Mouse (Mus musculus) hindbrain, embryonic 11.5 days (tissue): Measurements from ENCODE around the gene Prkca. TPM values are rescaled to one million over a fixed set of nuclear protein-coding genes. Genes with fewer than 3 reads are reported as not detected.

Experiments used
- ATAC-seq: fragments of 200-750 bp; cut with Nextera tagmentation; 2 replicates; pipeline ENCODE4 v1.8.0; 2017; ENCODE audit warnings: mild to moderate bottlenecking, moderate TSS enrichment, moderate library complexity; ENCODE audit not compliant: low FRiP score
- DNase-seq: peaks from one replicate; pipeline ENCODE4 v3.0.0-alpha.2; 2015; ENCODE audit warnings: low spot score
- H3K27ac ChIP-seq: fragments of 300-500 bp; sonication (generic); 2 replicates; pipeline ENCODE4 v1.5.1; 2014; ENCODE audit warnings: mild to moderate bottlenecking, low read depth, low read length
- H3K27me3 ChIP-seq: fragments of 300-500 bp; sonication (generic); 2 replicates; pipeline ENCODE4 v1.6.1; 2014; ENCODE audit warnings: mild to moderate bottlenecking, low read length, moderate library complexity, mixed read lengths; ENCODE audit not compliant: control insufficient read depth, insufficient read depth
- H3K36me3 ChIP-seq: fragments of 300-500 bp; sonication (generic); 2 replicates; pipeline ENCODE4 v1.6.1; 2014; ENCODE audit warnings: mild to moderate bottlenecking, low read length, moderate library complexity, mixed read lengths; ENCODE audit not compliant: control insufficient read depth, insufficient read depth
- H3K4me1 ChIP-seq: fragments of 300-500 bp; sonication (generic); replicated peaks from 2 replicates; pipeline ENCODE4 v1.6.1; 2014; ENCODE audit warnings: low read length, mixed read lengths; ENCODE audit not compliant: control insufficient read depth, insufficient read depth
- H3K4me2 ChIP-seq: fragments of 300-500 bp; sonication (generic); replicated peaks from 2 replicates; pipeline ENCODE4 v1.6.1; 2014; ENCODE audit warnings: mild to moderate bottlenecking, low read depth, low read length
- H3K4me3 ChIP-seq: fragments of 300-500 bp; sonication (generic); 2 replicates; pipeline ENCODE4 v1.5.1; 2014; ENCODE audit warnings: low read depth, low read length
- H3K9ac ChIP-seq: fragments of 300-500 bp; sonication (generic); 2 replicates; pipeline ENCODE4 v1.6.1; 2014; ENCODE audit warnings: low read depth, low read length
- H3K9me3 ChIP-seq: fragments of 300-500 bp; sonication (generic); 2 replicates; pipeline ENCODE4 v1.6.1; 2016; ENCODE audit warnings: low read length; ENCODE audit not compliant: control insufficient read depth
- WGBS: fragments of 180-500 bp; shearing (Covaris S2); extraction: QIAGEN DNeasy Blood & Tissue Kit; methylation state at CpG from one replicate; pipeline ENCODE4 v1.1.7; 2014; 5-methylcytosine and 5-hydroxymethylcytosine counted together
- polyA plus RNA-seq: library from polyadenylated mRNA; unstranded; fragments of >200 nt; fragmentation: Nextera tagmentation; extraction: Ambion mirVana; gene quantifications from 2 replicates; pipeline ENCODE4 v1.2.1, GENCODE M21; 2014

The Prkca gene
- 4.1 and 6.0 TPM in 2 replicates for polyA plus RNA-seq

GRCm38 (mm10) chr11:108343789-108344462 lies at the start of gene Prkca:
Gene Prkca, minus strand, starts transcription at chr11:108343928.
- Histone ChIP-seq H3K9me3 (no peaks in the 10 kb centered on the region), H3K4me2 (peak within 1 kb of the TSS; percentile 100), H3K27me3 (peaks cover 4% of the 10 kb centered on the region; the same call in 1 of the 2 replicates), H3K27ac (peak within 1 kb of the TSS; percentile 85), H3K4me1 (0 out of 2 replicates have a peak, but pooled peaks cover 2% of the 10 kb centered on the region), H3K9ac (peak within 1 kb of the TSS; percentile 77), H3K36me3 (no peaks in the 10 kb centered on the region), H3K4me3 (peak within 1 kb of the TSS; percentile 52)
- DNase-seq (peak; percentile 99), ATAC-seq (peak; percentile 94)
- 1% methylated on average over 34 of the region's 63 CpGs for WGBS

- no peaks in the 10 kb centered on the region for H3K9me3 ChIP-seq
- ATAC-seq (no peak), DNase-seq (no peak)
- no peak overlapping the region for H3K4me2 ChIP-seq
- H3K9ac ChIP-seq = no peak overlapping the region
- H3K36me3 ChIP-seq = no peaks in the 10 kb centered on the region
- no peaks in the 10 kb centered on the region for H3K27me3 ChIP-seq
- 0 out of 2 replicates have a peak, but pooled peaks cover 2% of the 10 kb centered on the region for H3K4me1 ChIP-seq
- 92% methylated on average over 1 of the region's 1 CpGs for WGBS
- H3K4me3 ChIP-seq = no peak overlapping the region
- H3K27ac ChIP-seq = no peak overlapping the region
Measured at GRCm38 (mm10) chr11:108385666-108386024, 41.9 kb upstream of the Prkca start.

DNA sequence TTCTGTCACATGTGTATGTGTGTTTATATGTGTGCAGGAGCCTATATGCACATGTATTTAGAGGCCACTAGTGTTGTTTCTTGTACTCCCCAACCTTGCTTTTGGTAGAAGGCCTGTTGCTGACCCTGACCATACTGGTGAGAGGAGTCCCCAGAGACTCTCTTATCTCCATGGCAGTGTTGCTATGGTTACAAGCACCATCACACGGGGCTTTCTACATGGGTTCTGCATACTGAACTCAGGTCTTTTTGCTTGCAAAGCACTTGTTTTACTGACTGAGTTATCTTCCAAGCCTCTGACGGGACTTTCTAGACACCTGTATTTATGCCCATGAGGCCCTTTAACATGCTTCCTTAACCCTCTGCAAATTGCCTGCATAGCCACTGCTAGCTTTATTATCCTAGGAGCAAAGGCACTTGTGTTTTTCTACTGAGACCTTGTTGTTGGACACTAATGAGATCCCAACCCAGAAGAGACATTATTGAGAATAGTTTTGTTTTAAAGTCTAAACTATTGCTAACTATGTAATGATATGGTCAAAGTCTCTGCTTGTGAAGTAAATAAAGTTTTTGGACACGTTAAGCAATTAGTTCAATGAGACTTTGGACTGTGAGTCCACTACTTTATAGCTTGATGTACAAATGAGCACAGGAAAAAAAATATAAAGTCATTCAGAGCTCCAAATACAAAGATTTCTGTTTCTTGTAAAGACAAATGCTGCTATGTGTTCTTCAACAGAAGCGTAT lies 41.4 kb upstream of the Prkca start:
- 57% methylated on average over 4 of the region's 4 CpGs for WGBS
- ATAC-seq = no peak
- no peak overlapping the region for H3K27ac ChIP-seq
- no peaks in the 10 kb centered on the region for H3K27me3 ChIP-seq
- H3K9me3 ChIP-seq = no peaks in the 10 kb centered on the region
- 0 out of 2 replicates have a peak, but pooled peaks cover 2% of the 10 kb centered on the region for H3K4me1 ChIP-seq
- no peak overlapping the region for H3K4me2 ChIP-seq
- no peak overlapping the region for H3K9ac ChIP-seq
- H3K36me3 ChIP-seq = no peaks in the 10 kb centered on the region
- H3K4me3 ChIP-seq = no peak overlapping the region
- DNase-seq = peak; percentile 46

DNA sequence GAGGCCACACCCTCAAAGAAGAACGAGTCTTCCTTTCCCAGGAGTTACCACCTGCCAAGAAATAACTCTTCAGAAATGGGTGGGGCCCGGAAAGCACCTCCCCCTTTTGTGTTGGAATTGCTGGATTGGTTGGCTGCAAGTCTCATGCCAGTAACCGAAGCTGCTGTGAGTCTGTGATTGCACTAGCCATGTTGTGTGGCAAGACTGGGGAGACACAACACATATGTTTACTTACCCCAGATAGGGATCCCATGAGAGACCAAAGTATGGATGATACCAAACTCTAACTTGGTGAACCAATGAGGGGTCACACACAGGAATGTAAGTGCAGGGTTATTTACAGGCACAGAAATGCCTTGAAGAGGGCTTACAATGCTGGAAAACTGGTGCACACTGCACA lies 38.9 kb upstream of the Prkca start:
- Histone ChIP-seq H3K9me3 (no peaks in the 10 kb centered on the region), H3K27me3 (no peaks in the 10 kb centered on the region), H3K36me3 (no peaks in the 10 kb centered on the region), H3K27ac (no peak overlapping the region), H3K4me2 (no peak overlapping the region), H3K4me1 (0 out of 2 replicates have a peak, but pooled peaks cover 2% of the 10 kb centered on the region), H3K4me3 (no peak overlapping the region), H3K9ac (no peak overlapping the region)
- WGBS = 73% methylated on average over 3 of the region's 3 CpGs
- no peak for ATAC-seq
- no peak for DNase-seq

DNA sequence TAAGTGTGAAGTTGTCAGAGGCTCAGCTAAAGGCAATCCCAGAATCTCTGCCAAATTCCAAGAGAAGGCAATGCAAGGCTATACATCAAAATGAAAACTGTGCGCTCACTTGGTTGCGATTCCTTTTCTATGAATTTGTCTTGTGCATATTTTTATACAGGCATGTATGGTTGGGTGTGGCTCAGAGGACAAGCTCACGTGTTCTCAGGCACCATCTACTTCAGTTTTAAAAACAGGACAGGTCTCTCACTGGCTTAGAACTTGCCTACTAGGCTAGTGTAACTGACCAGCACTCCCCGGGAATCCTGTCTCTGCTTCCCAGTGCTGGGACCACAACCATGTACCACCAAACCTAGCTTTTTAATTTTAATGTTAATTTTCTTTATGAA lies 34.6 kb upstream of the Prkca start:
- Histone ChIP-seq H3K4me2 (no peak overlapping the region), H3K4me3 (no peak overlapping the region), H3K36me3 (no peaks in the 10 kb centered on the region), H3K4me1 (no peaks in the 10 kb centered on the region), H3K27me3 (no peaks in the 10 kb centered on the region), H3K27ac (no peak overlapping the region), H3K9me3 (no peaks in the 10 kb centered on the region), H3K9ac (no peak overlapping the region)
- no peak for ATAC-seq
- 82% methylated on average over 4 of the region's 4 CpGs for WGBS
- DNase-seq = no peak

DNA sequence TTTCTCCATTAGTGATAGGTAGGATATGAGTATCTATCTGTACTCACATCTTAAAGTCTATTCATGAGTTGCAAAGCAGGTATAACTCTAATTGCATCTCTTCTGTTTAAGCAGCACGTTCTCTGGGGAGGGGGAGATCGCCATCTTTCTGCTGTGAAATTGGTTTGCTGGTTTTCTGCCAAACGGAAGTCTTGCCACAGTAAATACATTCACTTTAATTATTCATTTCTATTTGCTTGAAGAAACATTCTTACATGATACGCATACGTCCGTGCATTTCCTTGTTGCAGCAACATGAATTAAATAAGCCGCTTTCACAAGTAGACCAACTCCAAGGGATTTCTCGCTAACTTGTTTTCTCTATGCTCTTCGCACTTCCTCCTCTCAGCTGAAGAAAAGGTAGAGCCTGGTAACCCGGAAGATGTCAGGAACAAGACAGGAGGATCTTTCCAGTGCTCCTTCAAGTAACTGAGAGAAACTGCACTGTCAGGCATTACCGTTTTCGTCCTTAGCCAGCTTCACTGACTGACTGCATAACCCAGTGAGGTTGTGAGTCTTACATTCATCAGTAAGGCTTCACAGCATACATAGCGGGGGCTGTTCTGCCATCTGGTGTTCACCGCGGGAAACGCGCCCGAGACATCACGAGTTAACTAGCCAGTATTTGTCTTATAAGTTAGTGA lies 34.1 kb upstream of the Prkca start:
- no peak overlapping the region for H3K9ac ChIP-seq
- H3K4me2 ChIP-seq = no peak overlapping the region
- H3K27ac ChIP-seq = no peak overlapping the region
- no peak overlapping the region for H3K4me3 ChIP-seq
- ATAC-seq (0 out of 2 replicates have a peak, but pooled peaks have one; percentile 67), DNase-seq (peak; percentile 88)
- WGBS = 46% methylated on average over 19 of the region's 19 CpGs
- H3K27me3 ChIP-seq = no peaks in the 10 kb centered on the region
- H3K4me1 ChIP-seq = no peaks in the 10 kb centered on the region
- H3K9me3 ChIP-seq = no peaks in the 10 kb centered on the region
- no peaks in the 10 kb centered on the region for H3K36me3 ChIP-seq

DNA sequence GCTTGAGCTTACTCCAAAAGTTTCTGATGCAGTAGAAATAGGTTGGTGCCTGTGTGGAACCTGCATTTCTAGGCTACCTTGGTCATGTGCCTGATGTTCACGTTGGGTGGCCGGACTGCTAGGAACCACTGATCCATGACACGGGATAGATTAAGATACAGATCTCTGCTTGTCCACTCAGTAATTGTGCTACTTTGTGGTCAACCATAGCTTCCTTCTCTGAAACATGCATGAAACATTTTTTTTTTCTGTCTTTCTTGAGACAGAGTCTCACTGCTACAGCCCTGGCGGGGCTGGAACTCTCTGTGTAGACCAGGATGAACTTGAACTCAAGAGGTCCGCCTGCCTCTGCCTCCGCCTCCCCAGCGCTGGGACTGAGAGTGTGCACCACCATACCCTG lies 33.1 kb upstream of the Prkca start:
- Histone ChIP-seq H3K9me3 (no peaks in the 10 kb centered on the region), H3K36me3 (no peaks in the 10 kb centered on the region), H3K4me3 (no peak overlapping the region), H3K27me3 (no peaks in the 10 kb centered on the region), H3K27ac (no peak overlapping the region), H3K9ac (no peak overlapping the region), H3K4me2 (no peak overlapping the region), H3K4me1 (no peaks in the 10 kb centered on the region)
- ATAC-seq (no peak), DNase-seq (no peak)
- WGBS = 91% methylated on average over 7 of the region's 7 CpGs

DNA sequence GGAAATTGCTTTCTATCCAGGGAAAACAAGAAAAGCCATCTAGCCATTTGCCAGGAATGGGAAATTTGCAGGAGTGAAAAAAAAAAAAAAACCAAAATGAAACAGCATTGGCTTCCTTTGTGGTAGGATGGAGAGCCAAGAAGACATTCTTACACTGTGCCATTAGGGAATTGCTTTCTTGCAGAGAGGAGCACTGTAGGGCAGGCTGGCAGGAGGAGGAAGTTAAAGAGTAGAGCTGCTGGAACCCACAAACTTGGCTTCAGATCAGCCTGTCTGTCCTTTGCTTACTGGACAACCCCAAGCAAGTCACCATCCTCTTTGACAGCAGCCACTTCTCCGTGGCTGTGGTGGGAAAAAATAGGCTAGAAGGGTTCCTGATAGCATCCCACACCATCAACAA lies 23.3 kb upstream of the Prkca start:
- no peaks in the 10 kb centered on the region for H3K9me3 ChIP-seq
- H3K9ac ChIP-seq = no peak overlapping the region
- no peak overlapping the region for H3K4me3 ChIP-seq
- H3K27ac ChIP-seq = no peak overlapping the region
- H3K27me3 ChIP-seq = no peaks in the 10 kb centered on the region
- WGBS = 77% methylated on average over 1 of the region's 1 CpGs
- no peak overlapping the region for H3K4me2 ChIP-seq
- H3K36me3 ChIP-seq = no peaks in the 10 kb centered on the region
- ATAC-seq = no peak
- no peak for DNase-seq
- no peaks in the 10 kb centered on the region for H3K4me1 ChIP-seq
